Mouse (Mus musculus): ENCODE measurements around the gene Calu.
"Not testable (repeated sequence)": the region's sequence is repeated elsewhere in the genome, so short reads cannot be mapped to it uniquely, and the experiment has no call there.

Gene Calu

DNA sequence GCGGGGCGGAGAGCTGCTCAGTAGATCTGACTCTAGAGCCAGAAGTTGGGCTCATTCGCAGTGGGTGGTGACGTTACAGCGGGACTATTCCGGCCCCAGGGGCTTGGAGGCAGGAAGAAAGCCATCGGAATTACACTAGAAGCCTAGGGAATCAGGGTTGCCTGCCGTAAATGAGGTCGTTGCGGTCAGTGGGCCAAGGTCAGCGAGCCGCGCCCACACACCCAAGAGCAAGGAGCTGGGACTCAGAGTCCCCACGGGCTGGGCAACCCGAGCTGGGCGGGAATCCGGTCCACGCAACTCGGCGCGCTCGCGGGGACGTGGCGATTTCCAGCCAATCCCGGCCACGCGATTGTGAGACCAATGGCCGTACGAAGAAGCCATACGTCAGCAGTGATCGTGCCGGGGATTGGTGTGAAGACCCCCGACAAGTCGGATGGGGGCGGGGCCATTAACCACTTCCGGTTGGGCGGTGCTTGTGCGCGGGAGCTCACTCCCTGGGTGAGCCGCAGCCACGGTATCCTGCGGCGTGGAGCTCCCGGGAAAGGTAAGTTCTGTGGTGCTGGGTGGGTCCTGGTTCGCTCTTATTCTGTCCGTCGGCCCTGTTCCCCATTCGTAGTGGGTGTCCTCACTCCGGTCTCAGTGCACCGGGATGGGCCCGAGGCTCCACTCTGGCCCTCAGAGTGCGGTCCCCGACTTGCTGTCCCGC is at the start of gene Calu:
Calu (plus strand) TSS at position 405 of the 706 bp plus-strand sequence.
- DNase-seq (ENCODE audit: low spot score) = peak; percentile 99

DNA sequence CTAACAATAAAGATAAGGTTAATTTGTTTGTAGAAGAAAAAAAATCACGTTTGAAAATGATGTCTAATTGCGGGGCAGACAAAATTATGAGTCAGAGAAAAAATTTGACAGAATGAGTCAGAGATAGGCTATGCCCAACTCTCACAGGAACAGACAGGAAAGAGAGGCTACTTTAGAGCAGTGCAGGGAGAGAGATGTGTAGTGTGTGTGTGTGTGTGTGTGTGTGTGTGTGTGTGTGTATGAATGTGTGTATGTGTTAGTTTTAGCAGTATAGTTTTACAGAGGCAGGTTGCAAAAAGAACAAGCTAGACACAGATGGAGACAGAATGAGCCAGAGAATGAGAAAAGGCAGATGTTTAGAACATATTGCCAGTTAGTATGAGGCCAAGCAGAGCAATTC is 48.8 kb upstream of the Calu start:
- DNase-seq (ENCODE audit: low spot score) = no peak

DNA sequence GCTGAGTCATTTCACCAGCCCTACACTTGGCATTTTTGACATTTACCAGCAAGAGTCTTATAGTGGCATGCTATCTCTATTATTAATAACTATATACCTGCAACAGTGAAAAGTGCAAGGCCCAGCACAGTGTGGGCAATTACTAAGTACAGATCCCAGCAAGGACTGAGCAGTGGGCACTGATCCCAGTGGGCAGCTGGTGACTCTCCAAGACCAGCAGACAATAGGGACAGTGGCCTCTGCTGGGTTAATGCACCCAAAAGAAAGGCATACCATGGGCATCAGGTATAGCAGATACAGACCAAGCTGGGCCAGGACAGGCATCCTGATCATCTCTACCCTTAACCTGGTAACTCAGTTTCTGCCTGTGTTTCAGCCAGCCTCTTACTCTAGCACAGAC is 44.6 kb upstream of the Calu start:
- DNase-seq (ENCODE audit: low spot score) = no peak

DNA sequence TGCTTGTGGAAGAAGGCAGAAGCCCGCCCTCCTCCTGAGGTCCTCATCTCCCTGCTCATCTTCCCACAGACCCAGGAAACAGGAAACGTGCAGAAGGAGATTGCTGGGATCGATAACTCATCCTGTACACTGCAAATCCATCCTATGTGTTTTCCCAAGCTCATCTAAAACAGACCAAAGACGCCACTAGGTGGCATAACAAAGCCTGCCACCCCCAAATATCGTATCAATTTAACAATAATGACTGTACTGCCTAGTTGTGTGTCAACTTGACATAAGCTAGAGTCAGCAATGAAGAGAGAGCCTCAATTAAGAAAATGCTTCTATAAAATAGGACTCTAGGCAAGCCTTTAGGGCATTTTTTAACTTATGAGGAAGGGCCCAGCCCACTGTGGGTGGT is 44.1 kb upstream of the Calu start:
- no peak for DNase-seq (ENCODE audit: low spot score)

DNA sequence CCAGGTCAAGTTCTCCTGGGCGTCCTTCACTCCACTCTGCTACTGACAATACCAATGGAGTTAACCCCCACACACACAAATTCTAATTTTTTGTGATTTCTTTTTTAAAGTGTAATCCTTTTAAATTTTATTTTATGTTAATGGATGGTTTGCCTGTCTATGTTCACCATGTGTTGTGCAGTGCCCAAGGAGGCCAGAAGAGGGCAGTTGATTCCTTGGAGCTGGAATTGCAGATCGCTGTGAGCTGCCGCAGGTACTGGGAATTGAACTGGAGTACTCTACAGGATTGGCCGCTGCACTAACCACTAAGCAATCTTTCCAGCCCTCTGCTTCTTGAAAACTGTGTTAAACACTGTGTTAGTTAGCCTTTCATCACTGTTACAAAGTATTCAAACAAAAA is 42.4 kb upstream of the Calu start:
- DNase-seq (ENCODE audit: low spot score) = no peak

DNA sequence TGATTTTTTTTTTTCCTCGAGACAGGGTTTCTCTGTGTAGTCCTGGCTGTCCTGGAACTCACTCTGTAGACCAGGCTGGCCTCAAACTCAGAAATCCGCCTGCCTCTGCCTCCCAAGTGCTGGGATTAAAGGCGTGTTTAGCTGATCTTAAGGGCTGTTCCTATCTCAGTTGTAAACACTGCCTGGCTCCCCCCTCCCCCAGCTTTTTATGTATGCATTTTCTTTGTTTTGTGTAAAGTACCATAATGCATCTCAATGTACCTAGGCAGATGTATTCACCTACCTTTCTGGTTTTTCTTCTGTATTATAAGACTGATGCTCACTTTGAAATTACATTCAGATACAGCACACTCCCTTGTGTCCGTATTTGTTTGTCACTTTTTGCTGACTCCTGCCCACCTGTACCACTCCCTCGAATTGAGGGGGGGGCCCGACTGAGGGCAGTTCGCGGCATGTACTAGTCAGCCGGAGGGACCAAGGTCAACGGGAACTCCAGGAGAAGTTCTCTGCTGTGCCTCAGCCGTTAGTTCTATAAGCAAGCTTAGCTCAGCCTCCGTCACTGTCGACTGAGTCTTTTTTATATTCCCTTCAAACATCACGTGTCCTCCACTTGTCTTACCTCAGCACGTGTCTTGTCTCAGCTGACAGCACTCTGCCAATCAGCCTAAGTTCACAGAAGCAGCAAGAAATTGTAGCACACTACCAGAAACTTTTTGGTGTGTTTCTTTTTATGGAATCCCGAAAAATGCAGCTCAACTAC is 38.8 kb upstream of the Calu start:
- DNase-seq (ENCODE audit: low spot score) = no peak

DNA sequence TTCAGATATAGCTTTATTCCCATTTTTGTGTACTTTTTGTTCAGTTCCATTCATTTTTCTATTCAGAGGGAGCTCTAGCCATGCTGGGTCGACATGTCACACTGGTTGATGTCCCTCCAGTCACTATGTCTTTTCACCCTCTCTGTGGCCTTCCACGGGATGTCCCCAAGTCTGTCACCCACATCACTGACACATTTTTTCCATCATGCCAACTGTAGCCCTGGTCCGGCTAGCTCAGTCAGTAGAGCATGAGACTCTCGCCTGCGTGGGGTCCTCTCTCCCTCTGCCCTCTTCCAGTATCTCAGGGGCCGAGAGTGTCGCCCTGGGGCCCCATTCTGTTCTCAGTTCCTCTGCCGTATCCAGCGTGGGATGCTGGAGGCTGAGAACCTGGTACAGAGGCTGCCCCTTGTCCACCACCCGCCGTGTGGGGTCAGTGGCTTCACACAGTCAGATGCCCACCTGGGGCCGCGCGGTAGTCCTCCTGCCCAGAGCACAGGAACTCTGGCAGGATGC is 34.1 kb upstream of the Calu start:
- no peak for DNase-seq (ENCODE audit: low spot score)

DNA sequence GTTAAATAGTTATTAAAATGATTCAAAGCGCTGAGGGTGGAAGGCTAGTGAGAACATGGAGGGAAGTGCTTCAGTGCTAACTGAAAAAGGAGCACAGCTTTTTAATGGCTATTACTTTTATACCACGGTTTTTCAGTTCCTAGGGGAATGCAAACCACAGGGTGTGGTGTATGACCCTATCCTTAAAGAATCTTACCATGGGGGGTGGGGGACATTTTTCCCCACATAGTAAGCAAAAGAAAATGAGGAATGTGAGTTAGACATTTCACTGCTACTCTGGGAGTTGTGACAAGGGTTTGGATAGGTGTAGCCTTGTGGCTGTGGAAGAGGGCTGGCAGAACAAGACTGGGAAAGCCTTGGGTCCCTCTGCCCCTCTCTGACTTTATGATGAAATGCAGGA is 30.6 kb upstream of the Calu start:
- DNase-seq (ENCODE audit: low spot score) = no peak

DNA sequence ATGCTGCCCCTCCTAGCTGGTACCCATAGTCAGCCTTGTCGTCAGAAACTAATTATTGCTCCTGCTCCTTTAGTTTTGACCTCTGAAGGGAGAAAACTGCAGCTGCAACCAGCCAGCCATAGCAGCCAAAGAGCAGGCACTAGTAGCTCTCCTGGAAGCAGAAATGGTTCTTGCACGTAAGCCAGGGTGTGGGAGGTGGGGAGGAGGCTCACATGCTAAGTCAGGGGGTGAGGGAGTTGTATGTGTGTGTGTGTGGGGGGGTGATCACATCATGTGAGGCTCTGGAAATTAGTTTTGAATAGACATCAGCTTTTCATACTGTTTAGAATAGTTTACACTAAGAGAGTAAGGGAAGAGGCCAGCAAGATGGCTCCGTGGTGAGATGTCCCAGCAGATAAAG is 29.9 kb upstream of the Calu start:
- DNase-seq (ENCODE audit: low spot score) = no peak

DNA sequence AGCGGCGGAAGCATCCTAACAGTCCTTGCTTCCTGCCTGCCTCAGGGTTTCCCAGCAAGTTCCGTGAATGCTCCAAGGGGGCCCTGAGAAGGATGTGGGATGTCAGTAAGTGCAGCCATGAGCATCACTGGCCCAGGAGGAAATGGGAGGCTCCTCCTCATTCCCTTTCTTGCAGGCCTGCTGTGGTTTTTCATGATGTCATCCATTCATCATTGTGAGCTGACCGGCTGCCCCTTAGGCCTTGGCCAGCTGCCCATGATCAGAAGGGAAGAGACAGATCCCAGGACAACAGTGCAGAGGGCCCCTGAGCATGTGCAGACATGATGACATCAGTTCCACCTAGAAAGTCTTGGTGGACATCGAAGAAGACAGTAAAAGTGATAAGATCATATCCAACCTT is 29.0 kb upstream of the Calu start, which contains the start of gene Fam71f1:
Fam71f1 (plus strand) TSS at position 262 of the 400 bp plus-strand sequence.
- no peak for DNase-seq (ENCODE audit: low spot score)

DNA sequence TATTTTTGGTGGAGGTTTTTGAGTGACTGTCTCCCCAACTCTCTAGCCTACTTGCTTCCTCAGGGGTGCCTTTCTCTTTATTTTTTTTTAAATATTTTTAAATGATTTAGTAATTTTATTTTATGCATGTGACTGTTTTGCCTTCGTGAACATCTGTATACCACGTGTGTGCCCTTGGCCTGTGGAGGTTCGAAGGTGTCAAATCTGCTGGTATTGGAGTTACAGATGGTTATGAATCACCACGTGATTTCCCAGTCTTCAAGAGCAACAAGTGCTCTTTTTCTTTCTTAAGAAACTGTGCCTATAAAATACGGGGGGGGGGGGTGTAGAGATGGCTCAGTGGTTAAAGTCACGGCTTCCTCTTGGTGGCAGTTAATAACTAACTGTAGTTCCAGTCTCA is 26.3 kb upstream of the Calu start:
- no peak for DNase-seq (ENCODE audit: low spot score)

DNA sequence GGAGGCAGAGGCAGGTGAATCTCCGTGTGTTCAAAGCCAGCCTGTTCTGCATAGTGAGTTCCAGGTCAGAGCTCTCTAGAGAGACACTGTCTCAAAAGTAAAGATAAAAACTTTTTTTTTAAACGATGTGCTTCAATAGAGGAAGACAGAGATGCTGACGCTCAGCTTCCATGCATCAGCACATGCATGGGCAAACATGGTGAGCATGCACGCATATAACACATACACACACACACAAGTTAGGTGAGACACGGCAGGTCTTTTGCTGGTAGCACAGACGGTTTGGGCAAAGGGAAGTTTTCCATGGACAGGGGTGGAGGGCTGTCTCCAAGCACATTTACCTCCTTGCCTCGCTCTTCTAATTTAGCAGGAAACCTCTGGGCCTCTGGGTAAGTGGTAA is 25.7 kb upstream of the Calu start:
- no peak for DNase-seq (ENCODE audit: low spot score)

DNA sequence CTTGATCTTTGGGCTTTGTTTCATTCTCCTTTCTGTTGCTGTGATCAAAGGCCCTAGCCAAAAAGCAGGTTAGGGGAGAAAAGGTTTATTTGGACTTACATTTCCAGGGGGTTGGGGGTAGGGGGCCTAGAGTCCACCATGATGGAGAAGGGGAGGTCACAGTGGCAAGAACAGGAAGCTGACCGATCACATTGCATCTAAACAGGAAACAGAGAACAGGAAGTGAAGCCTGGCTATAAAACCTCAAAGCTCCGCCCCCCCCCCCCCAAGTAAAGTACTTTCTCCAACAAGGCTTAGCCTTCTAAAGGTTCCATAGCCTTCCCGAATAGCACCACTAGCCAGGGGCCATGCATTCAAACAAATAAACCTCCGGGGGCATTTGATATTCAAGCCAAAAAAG is 25.1 kb upstream of the Calu start:
- DNase-seq (ENCODE audit: low spot score) = no peak

DNA sequence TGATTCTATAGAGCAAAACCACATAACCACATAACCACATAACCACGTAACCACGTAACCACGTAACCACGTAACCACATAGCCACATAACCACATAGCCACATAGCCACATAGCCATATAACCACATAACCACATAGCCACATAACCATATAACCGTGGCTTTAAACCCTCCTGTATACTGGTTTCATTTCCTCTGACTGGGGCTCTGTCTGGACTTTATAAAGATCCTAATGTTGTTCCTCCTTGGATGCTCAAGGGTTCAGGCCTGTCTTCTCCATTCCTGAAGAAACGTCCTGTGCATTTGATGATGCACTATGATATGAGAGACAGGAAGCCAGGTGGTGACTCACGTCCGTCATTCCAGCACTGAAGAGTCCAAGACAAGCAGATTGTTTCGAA is 20.9 kb upstream of the Calu start:
- no peak for DNase-seq (ENCODE audit: low spot score)

DNA sequence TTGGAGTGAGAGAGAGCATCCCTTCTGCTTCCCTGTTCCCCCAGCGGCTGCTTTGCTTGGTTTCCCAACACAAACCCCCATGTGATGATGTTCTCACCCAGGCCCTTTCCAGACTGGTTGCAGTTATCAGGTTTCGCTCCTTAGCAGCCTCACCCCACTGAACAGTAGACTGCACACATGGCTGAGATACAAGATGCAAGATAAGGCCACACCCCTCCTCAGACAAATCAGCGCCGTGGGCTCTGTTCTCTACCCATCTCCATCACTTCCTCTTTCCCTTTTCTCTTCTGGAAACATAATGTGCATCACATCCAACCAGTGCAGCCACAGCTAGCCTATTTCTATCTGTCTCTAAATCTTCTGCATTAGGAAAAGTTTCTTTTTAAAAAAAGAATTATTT is 18.4 kb upstream of the Calu start:
- DNase-seq (ENCODE audit: low spot score) = no peak

DNA sequence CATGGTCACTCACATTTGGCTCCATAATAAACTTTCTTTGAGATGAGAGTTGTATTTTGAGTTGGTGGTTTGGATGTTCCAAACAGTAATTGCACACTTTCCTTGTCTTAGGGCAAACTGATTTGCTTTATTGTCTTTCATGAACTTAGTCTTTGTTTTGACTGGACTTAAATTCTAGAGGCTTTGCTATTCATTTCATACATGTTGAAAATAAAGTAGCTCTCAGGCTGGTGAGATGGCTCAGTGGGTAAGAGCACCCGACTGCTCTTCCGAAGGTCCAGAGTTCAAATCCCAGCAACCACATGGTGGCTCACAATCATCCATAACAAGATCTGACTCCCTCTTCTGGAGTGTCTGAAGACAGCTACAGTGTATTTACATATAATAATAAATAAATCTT is 1.4 kb upstream of the Calu start:
- not testable (repeated sequence) for DNase-seq (ENCODE audit: low spot score)

DNA sequence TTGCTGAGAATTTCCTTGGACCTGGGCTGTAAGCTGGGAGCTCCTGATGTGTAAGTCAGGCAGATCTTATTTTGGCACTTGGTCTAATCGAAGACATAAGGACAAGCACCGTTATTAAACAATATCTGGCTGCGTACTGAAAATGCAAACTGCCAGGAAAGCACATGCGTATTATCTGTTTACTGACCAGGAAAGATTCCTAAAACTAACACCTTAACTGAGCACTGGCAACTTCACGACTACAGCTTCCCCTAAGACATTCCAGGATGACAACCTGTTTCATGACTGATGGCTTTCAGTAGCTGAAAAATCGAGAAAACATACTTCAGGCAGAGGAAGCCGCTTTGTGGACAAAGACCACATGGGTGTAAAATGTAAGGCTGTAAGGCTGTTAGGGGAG is 680 bp upstream of the Calu start:
- no peak for DNase-seq (ENCODE audit: low spot score)

DNA sequence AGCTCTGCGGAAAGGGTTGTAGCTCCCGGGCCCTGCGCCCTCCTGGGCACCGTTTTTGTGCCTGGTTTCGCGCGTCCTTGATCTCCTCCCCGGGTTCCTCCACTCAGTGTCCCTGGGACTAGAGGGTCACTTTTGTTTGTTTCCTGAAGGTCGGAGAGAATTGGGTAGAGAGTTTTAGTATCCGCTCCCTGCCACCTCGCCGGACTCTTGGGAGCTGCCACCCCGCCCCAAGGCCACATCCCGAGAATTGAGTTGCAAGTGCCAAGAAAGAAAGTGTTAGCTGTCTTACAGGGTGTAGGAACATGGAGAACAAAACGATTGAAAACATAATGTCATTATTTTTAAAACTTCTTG is 479 bp downstream of the Calu start:
- peak; percentile 20 for DNase-seq (ENCODE audit: low spot score)

DNA sequence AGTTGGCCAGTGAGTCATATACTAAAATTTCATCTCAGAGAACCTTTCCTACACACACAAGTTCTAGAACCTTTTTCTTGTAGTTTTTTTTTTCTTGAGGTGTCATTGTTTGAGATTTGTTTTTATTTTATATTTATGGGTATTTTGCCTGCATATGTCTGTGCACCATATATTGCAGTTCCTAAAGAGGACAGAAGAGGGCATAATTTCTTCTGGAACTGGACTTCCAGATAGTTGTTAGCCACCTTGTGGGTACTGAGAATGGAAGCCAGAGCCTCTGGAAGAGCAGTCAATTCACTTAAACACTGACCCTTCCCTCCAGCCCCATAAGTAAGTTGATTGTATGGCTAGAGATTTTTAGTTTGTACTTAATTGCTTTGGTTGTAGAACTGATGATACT is 3.7 kb downstream of the Calu start:
- no peak for DNase-seq (ENCODE audit: low spot score)

DNA sequence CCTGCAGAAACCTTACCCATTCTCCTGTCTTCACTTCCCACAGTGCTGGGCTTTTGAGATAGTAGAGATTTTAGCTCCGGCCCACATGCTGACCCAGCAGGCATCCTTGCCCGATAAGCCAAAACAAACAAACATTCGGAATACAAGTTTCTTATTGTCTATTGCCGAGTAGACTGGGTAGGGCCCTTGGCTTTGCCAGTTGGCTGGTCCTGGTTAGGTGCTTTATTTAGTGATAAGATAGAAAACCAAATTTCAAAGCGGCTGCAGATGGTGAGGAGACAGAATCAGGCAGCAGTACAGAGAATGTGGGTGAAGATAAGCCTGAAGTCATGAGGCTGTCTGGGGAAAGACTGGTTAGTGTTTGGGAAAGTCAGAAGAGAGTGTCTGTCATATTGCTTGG is 4.9 kb downstream of the Calu start:
- no peak for DNase-seq (ENCODE audit: low spot score)

DNA sequence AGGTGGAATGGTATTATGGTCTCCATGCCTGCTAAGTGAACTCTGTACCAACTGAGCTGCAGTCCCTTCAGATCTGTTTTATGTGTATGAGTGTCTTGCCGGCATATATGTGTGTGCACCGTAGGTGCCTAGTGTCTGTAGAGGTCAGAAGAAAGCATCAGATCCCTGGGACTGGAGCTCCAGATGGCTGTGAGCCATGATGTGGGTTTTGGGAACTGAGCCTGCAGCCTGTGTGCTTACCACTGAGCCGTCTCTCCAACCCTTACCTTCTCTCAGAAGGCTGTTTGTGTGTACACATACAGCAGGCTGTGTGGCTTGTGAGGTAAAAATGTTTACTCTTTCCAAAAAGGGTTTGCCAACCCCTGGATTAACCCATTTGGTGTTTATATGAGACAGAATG is 11.5 kb downstream of the Calu start:
- DNase-seq (ENCODE audit: low spot score) = no peak

DNA sequence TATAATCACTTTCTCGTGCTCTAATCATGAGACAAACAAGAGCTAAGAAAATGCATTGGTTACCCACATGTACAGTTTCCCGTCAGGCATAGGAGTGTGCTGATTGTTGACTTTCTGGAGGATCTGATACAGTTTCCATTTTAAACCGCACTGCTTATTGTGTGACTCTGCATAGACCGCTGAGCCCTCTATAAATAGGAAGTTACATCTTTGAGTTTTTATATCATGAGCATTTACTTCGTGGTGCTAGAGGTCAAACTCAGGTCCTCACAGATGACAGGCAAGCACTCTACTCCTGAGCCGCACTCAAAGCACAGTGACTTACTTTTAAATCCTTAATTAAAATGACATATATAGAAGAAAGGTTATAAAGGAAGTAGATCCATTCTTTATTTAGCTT is 12.3 kb downstream of the Calu start:
- DNase-seq (ENCODE audit: low spot score) = no peak

DNA sequence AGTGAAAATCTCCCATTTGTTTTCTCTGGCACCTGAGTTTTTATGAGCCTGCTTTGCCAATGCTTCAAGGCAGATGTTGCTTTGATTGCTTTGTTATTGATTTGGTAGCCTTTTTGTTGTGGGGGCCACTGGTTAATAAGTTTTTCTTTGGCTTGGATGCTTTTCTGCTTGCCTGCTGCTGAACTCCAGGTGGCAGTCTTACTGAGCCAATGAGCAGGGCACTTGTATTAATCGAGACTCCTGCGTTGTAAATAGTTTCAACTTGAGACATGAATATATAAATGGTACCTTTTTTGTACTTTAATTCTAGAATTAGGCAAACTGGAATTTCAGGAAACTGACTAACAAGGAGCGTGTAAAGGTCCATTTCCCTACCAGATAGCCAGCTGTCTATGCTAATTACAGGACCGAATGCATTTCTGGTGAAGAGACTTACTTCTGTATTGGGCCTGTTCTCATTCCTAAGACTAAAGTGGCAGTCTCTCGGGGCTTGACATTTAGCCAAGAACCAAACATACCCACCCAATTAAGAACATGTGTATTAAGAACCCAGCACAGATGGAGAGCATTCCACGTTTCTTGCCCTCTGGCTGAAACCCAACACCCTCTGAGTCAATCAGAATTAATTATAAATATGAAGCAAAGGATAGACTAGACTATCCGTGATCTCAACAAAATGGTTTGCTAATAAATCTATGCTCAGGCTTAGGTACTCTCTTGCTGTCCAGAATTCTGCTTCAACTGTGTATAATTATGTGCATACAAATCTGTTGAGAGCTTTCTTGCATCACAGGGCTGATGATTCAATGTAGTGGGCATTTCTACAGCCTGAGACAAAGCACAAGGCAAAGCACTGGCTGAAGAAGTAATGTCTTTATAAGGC is 14.6 kb downstream of the Calu start:
- no peak for DNase-seq (ENCODE audit: low spot score)
